19 mouse cellular contexts compared by ENCODE assay signal in the genomic region with DNA sequence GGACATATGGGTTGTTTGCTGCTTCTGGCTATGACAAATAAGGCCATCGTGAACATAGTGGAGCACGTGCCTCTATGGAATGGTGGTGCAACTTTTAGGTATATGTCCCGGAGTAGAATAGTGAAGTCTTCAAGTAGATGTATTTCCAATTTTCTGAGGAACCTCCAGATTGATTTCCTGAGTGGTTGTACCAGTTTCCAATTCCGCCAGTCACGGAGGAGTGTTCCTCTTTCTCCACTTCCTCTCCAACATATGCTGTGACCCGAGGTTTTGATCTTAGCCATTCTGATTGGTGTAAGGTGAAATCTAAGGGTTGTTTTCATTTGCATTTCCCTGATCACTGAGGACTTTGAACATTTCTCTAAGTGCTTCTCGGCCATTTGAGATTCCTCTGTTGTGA.
"Had no signal": no experiment of that assay in that cellular context is flagged by ENCODE, and none has a peak within 500 bp of the region (broad histone marks: within the 10 kb centered on the region; RNA-seq: fewer than 3 reads in every experiment).

No protein-coding gene starts in this region.

- H3K4me2 ChIP-seq: limb, embryonic 13.5 days; liver, embryonic 12.5 days; lung, embryonic 14.5 days; neural tube, embryonic 12.5 days; stomach, embryonic 15.5 days had no signal

- ATAC-seq: intestine, postnatal 0 days; liver, embryonic 12.5 days had no signal

- H3K4me3 ChIP-seq: layer of hippocampus, adult 2 months; limb, embryonic 13.5 days; liver, embryonic 12.5 days; midbrain, embryonic 10.5 days; neural tube, embryonic 12.5 days; stomach, embryonic 15.5 days had no signal

- H3K27me3 ChIP-seq: limb, embryonic 13.5 days; liver, embryonic 12.5 days; neural tube, embryonic 12.5 days; stomach, embryonic 15.5 days had no signal

- H3K36me3 ChIP-seq: limb, embryonic 13.5 days; liver, embryonic 12.5 days; midbrain, embryonic 10.5 days; neural tube, embryonic 12.5 days; stomach, embryonic 15.5 days had no signal

- DNase-seq: kidney, adult 9 months; kidney, postnatal 4 days; left cerebral cortex, postnatal 4 days; lung, embryonic 14.5 days; lung, postnatal 10 days; midbrain, embryonic 14.5 days; retina, postnatal 1 day; right cerebral cortex, postnatal 4 days; spleen, adult 18-20 months; thymus, adult 2 months; thymus, postnatal 25 days had no signal

- H3K9me3 ChIP-seq: limb, embryonic 13.5 days; liver, embryonic 12.5 days; midbrain, embryonic 10.5 days; neural tube, embryonic 12.5 days; stomach, embryonic 15.5 days had no signal

- H3K27ac ChIP-seq: kidney, postnatal 0 days; layer of hippocampus, adult 2 months; limb, embryonic 13.5 days; liver, embryonic 12.5 days; midbrain, embryonic 10.5 days; neural tube, embryonic 12.5 days; stomach, embryonic 15.5 days had no signal

- H3K9ac ChIP-seq: limb, embryonic 13.5 days; liver, embryonic 12.5 days; lung, embryonic 14.5 days; neural tube, embryonic 12.5 days; stomach, embryonic 15.5 days had no signal

- H3K4me1 ChIP-seq: limb, embryonic 13.5 days; liver, embryonic 12.5 days; midbrain, embryonic 10.5 days; neural tube, embryonic 12.5 days; stomach, embryonic 15.5 days had no signal
